Mouse (Mus musculus): Measurements from ENCODE around the gene Fryl.

Gene Fryl

DNA sequence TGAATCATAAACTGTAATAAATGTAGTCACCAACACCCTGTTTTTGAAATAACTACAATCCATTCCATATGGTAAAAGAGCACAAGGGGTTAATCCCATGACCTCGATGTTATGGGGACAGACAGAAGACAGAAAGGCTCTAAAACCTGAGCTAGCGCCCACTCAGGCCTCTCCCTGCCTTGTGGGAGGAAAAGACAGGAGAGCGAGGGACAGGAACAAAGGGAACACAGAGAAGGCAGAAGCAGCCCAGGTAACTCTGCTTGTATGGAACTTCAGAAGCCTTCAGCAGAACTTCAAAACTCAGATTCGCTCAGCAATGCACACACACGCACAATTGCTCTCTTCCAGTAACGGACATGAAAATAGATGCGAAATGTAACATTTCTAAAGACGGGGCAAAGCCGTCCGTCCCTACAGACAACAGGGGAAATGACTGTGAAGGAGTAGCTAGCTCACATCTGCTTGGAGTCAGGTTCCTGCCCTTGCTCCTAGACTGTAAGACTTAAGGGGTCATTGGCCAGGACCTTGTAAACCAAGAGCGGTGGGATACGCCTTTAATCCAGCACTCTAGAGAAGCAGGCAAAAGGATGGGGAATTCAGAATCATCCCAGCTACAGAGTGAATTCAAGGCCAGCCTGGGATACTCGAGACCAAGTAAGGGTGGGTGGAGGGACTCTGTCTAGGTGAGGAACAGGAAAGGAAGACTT lies 63.4 kb downstream of the Fryl start:
- DNase-seq = no peak

DNA sequence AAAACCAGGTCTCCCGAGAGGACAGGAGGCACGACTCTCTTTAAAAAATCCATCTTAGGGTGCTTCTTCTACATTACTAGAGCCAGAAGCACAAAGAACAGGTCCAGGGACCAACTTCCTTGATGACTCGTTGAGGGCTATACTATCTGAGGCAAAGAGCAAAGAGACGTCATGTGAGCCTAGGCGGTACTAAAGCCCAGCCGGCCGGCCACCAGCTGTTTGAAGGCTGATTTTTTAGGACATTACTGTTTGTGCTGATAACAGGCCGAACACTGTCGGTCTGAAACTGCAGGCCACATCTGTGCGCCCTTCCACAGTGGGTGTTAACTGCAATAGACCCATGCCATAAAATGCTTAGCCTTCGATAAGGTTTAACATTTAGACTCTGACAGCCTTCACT lies 64.7 kb downstream of the Fryl start:
- DNase-seq = no peak

DNA sequence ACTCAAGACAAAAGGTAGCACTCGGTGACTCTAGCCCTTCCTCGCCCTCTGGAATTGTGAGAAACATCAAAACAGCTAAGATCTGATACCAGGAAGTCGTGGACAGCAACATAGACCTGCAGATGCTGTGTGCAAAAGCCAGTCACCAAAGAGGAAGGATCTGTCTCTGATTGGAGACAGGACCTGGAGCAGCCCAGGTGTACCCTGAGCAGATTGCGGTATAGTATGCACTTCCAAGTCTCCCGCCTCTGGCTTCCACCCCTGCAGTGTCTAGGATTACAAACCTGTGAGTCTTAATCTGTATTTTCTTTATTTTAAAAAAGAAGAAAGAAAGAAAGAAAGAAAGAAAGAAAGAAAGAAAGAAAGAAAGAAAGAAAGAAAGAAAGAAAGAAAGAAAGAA lies 66.3 kb downstream of the Fryl start:
- no peak for DNase-seq

DNA sequence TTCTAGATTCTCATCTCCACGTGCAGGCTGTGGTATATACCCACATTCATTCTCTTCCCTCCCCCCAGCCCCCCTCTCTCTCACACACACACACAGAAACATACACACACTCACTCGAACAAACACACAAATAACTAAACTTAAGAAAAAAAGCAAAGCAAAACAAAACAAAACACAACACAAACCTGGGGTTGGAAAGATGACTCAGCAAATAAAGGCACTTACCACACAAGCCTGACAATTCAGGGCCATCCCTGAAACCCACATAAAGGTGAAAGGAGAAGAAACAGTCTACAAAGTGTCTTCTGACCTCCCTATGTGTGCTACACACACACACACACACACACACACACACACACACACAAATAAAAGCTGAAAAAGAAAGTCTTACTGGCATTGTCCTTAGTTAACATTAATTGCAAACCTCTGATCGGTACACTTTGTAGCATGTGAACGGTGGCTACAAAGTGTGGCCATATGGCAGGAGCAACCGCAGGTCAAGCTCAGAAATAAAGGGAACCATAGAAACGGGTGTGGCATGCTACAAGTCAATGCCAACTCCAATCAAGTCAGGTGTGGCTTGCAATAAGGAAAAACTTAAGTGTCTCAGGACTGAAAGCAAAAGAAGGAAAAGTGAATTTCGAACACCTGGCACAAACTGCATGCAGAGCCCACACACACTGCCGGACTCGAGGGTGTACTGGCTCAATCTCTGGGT lies 66.8 kb downstream of the Fryl start:
- no peak for DNase-seq

DNA sequence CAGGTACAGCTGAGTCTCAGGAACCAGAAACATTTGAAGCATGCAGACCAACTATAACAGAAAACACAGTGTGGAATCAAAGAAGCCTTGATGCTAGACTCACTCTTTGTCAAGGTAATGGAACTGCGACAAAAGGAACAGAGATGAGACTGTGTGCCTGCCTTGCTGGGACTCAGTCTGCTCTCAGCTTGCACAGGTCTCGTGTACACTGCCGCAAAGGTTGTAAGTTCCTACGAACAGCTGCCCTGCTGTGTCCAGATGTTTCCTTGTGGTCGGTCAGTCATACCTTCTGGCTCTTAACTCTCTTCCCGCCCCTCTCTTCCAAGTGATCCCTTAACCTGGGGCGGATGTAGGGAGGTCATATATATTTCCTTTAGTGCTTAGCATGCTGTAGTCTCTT lies 67.8 kb downstream of the Fryl start:
- DNase-seq = no peak

DNA sequence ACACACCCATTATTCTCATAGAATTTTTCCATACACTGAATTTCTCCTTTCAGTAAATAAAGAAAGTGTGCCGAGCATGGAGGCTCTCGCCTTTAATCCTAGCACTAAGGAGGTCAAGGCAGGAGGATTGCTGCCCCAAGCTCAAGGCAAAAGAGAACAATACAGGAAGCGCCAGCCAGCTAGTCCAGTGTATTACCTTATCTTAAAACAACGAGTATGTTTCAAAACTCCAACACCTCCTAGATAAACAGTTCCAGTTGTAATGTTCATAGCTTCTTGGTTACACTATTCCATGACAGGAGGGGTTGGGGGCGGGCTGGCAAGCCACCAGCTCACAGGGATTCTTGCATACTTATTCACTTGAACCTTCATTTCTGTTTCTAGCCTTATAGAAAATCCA lies 68.3 kb downstream of the Fryl start:
- no peak for DNase-seq

DNA sequence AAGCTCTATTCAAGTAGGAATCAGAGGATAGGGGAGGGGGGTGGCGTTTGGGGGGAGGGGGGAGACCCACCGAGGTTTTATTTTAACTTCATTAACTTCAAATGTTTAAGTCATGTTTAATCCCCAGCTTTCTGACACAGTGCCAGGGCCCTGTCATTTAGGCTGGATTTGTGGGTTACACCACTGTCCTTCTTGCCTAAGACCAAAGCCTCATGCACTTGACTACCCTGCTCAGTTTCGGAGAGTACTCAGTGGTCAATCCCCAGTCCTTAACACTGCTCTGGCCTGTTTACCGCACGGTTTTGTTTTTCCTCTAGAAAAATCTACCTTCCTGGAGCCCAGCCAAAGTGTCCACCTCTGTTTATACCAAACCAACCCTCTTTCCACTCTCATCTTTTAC lies 69.5 kb downstream of the Fryl start:
- no peak for DNase-seq

DNA sequence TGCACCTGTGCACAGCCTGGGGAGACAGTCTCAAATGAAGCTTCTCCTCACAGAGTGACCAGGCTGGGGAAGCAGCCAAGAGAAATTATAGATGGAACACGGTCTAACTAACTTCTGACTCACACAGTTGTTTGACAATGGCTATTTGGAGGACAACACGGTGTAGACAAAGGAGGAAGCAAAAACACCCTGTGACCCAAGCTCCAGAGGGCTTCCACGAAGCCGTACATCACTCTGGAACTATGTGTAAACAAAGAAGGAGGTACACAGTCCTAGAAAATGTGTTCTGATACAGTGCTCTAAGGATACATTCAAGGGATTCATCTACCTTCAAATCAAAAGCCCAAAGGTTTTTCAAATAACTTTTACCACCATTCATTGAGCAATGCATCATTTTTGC lies 71.0 kb downstream of the Fryl start:
- no peak for DNase-seq

DNA sequence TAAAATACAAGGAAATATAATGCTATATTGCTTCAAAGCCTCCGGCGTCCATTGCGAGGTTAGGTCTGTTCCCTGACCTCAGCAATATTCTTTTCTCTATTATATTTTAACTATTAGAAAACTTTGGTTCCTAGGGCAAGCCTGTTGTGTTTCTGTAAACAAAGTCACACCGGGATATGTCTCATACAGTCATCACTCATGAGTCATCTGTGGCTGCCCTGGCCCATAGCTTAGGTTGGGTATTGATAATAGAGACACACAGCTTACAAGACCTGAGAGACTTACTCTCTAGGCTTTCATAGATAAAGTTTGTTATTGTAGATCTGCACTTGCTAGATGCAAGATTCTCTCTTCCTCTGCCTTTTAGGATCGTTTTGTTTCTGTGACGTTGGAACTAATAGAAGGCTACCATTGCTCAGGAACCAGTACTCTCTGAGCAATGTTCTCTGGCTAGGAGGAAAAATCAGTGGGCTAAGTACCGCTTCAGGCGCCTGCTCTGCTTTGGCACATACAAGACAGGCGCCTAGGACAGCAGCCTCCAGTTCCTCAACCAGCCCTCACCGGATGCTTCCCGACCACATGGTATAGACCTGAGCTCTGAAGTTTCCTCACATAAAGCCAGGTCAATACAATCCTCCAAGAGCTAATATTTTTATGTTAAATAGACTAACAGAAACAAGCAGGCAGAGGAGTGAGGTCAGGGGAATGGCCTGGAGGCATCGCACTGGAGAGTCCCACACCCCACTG lies 73.5 kb downstream of the Fryl start:
- DNase-seq = no peak

DNA sequence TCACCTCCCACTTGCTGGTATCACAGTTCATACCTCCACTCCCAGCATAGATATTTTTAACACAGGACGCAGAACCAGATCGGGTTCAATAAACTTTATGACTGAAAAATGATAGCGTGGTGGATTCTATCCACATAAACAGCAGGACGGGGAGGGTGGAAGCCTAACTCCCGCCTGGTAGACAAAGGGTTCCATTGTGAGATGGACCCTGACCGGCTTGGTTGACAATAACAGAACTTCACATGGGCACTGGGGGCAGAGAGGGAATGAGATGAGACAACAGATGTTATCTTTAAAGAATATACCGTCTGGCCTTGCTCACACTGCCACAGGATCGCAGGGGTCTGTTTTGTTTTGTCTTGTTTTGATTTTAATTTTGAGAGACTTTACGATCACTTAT lies 74.2 kb downstream of the Fryl start:
- no peak for DNase-seq

DNA sequence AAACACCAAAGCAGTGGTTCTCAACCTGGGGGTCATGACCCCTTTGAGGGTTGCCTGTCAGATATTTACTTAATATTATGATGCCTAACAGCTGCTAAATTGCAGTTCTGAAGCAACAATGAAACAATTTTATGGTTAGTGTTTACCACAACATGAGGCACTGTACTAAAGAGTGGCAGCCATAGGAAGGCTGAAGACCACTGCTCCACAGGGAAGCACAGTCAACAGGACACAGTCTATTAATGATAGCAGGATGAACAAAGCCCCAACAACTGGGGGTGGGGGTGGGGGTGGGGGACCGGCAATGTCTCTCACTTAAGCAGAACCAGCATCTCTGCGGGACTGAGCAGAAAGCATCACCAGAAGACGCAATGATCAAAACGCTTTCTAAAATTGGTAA lies 80.1 kb downstream of the Fryl start:
- no peak for DNase-seq

DNA sequence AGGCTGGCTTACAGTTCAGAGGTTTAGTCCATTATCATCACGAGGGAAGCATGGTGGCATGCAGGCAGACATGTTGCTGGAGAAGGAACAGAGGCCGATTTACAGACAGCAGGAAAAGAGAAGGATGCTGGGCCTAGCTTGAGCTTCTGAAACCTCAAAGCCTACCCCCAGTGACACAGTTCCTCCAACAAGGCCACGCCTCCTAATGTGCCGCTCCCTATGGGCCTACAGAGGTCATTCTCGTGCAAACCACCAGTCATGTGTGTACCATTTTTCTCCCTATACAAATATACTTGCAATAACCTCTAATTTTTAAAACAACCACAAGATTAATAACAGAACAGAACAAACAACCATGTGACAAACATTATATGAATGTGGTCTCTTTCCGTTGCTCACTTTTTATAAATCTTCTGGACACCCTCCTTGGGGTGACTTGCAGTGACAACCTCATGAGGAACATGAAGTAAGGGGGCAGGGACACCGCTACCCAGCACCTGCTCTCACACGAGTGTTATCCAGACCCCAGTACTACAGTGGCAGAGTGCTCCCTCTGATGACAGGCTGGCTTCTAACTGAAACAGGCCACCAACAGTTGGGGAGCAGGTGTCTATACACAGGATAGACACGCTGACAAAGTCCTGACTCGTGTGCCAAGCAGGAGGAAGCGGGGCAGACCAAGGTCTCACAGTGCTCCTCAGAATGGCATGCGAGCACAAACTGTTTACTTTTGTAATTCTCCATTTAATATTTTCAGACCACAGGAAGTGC lies 80.9 kb downstream of the Fryl start:
- peak; percentile 24 to 57 for DNase-seq

DNA sequence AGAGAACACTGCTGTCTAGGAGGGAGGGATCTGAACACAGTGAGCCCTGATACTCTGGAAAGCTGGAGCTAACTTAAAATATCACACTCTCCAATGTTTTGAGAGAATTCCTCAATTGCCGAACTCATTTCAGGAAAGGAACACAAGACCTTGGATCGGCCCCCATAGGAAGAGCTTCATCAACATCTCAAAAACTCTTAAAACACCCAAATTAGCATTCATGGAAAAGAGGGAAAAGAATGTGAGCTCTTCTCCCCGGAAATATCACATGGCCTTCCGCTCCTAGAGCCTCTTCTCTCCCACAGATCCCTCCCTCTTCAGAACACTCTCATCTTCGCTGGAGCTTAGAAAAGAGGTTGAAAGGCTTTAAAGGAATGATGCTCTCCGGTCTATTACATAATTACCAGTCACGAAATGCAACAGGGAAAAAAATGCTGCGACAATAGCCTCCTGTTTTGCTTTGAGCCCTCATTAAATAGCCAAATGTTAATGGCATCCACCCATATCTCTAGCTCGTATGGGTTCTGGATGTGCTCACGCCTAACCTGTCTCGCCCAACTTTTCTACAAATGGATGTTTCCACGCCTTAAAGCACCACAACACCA lies 84.4 kb downstream of the Fryl start:
- no peak for DNase-seq

DNA sequence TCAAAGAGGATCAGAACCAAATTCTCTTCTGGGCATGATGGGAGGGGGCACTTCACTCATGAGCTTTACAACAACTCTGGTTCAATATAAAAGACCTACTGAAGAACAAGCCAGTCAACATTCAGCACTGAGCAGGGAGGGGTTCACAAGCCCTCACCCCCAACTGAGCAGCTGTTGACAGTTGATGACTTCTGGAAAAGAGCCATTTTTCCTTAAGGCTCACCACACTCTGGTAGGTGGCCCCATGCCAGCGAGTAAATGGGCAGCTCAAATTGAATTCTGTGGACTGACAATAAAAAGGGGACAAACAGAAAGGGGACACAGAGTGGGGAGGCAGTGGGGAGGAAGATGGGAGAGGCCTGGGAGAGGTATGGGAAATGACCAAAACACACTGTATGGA lies 85.2 kb downstream of the Fryl start:
- DNase-seq = no peak

DNA sequence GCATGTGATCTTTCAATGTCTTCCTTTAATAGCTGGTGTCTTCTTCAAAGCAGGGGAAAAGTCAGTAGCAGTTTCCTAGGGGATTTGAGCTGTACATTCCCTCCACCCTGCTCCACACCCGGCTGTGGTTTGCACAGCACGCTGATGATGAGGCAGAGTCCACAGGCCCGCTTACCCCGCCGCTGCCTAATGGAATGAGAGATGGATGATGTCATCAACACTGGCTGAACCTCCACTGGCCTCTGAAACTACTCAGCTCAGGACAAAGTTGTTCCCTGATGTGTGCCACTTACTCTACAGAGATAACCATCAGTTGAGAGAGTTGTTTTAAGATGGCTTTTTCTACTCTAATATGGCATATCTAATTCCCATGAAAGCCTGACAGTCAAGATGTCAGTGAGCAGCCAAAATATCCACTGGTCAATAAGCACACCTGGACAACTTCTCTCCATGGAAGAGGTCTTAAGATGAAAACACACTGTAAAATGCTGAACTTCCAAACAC lies 87.6 kb downstream of the Fryl start:
- no peak for DNase-seq

DNA sequence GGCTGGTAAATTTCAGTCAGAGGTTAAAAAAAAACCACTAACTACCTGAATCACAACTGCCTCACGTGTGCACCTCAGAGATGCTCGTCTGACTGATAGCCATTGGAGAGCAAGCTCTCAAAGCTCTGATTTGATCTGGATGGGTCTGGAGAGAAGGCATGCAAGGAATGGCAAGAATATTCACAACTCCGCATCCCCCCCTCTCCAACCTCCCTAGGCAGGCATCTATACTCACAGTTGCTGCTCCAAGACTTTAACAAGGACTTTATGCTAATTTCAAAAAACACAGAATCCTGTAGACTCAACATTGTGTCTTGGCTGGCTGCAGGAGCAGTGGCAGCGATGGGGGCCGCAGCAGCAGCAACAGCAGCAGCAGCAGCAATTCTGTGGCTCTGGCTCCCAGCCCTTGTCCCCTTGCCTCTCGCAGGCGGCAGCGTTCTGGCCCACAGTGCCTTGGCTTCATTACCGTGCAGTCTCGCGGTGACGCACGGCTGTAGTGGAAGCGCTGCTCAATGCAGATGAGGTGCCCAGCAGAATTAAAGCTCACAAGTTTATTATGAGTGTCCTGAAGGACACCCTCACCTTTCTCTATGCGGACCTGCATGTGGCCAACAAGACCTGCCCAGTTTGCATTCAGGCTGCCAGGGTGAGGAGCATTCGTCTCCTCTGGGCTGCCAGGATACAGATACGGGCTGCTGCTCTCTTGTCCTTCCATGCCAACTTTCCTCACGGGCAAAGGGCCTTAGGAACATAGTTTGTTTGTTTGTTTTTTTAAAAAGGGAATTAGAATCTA lies 88.2 kb downstream of the Fryl start:
- no peak for DNase-seq

DNA sequence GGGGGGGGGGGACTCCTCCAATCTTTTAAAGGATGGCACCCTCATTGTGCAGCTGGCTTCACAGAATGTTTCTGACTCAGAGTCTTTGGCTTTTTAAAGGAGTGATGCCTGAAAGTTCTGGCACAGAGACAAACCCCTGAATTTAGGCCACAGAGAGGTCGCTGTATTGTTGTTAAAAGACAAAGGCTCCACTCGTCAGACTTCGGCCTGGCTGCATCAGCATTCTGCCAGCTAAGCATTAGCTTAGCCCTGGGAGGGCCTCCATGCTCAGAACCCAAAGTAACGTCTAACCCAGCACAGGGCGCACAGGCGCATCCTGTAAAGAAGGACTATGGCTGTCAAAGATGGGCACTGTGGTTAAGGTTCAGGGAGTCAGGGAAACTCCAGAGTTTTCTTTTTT lies 92.4 kb downstream of the Fryl start:
- DNase-seq = no peak

DNA sequence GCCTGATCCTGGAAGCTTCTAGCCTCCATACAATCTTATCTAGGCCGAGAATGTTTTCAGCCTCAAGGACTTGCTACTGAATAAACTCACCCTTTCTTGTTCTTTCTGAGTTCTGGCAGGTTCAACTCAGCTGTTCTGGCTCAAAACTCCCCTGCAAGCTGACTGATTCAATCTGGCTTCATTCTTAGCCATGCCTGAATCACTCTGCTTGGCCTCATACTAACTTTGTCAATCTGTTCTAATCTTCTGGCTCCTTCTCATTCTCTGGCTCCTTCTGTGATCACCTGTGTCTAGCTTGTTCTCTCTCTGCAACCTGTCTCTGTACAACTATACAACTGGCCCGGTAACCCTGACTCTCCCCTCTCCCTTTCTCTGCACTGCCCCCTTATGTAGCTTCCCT lies 93.9 kb downstream of the Fryl start:
- DNase-seq = no peak

DNA sequence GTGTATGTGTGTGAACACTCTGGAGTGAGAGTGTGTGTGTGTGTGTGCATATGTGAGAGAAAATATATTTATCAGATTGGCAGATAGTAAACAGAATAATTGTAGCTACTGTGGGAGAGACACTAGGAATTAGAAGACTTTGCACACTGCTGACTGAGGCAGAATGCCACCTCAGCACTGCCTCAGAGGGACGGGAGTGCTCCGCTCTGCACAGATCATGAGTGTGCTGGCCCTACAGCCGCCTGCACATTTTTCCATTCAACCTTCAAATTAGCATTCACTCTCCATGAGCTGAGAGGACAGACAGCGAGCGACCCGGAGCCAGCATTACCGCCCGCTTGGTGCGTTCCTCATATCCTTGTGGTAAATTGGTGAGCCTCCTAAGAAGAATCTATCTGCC lies 96.0 kb downstream of the Fryl start:
- no peak for DNase-seq

DNA sequence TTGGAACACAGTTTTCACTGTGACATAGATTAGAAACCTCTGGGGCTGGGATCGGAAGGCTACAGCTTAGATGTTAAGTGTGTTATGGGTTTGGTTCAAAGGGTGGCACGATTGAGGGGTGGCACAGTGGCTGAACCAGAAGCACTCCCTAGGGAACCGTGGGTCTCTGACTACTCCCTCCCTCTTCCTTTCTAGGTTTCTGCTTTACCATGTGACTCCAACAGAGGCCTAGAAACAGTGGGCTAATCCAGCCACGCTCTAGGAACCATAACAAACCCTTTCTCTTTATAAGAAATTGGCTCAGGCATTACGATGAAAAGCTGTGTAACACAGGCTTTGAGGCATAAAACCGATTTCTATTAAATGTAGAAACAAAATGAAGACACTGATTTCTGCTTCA lies 98.9 kb downstream of the Fryl start:
- no peak for DNase-seq

DNA sequence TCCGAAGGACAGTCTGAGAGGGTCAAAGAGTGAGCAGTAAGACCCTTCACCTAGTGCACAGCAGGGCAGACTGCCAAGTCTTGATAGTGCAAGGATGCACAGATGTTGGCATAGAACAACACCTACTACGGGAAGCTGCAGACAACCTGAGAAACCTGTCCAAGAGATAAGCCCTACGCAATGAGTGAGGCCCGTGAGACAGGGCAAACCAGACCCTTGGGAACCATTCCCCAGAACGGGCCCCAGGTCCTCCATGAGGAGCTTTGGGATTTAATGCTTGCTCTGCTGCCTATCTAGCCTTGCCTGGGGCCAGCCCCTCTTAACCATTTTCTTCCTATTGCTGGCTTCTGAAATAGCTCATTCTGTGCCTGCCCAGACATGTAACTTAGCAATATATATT lies 99.4 kb downstream of the Fryl start:
- DNase-seq = no peak
